Mouse (Mus musculus): ENCODE measurements at regions not wholly inside any gene's neighbourhood (a gene's known extent, or its start where the extent isn't known, plus 50 kb on each side); places are given as distances from the start of the nearest gene placed in this dataset.

GRCm38 (mm10) chr13:37511006-37511405 is 166.0 kb downstream of the Ly86 start:
- TF ChIP-seq CTCF (IDR thresholded peaks at IDR 0.05; ENCODE audit: borderline replicate concordance, insufficient read depth, low read length) (no peak), POLR2A (IDR thresholded peaks at IDR 0.05; ENCODE audit: low read depth, low read length) (no peak)

Data from embryonic fibroblast, embryonic 13.5 days (primary cell).